In the genomic region with DNA sequence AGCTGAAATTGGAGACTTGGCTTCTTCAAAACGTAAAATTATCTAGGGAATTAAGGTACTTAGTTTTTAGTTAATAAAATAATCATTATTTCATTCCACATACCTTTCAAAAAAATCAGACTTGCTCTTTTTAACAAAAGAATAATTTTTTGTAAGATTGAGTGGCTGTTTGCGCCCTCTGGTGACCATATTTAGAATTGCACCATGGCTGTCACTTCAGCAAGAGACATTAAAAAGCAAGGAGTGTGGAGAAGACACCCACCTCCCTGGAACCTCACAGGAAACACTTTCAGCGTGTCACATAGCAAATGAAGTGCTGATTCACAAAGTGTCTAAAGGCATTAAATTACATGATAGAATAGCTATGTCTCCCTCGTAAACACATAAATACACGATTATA, we compare ENCODE assay signal across 10 mouse cellular contexts. TPM values are rescaled to one million over a fixed set of nuclear protein-coding genes. Genes with fewer than 3 reads are reported as not detected.
A peak's percentile ranks its signal among the peaks of the same experiment; 100 is the strongest.
DNase-seq lines count a peak whose midpoint lies in the region; ATAC-seq and TF ChIP-seq lines count a peak whose summit lies in the region.
"Had no signal": no experiment of that assay in that cellular context is flagged by ENCODE, and none has a peak within 500 bp of the region (broad histone marks: within the 10 kb centered on the region; RNA-seq: fewer than 3 reads in every experiment).

No protein-coding gene starts in this region.

- no peak overlapping the region for H3K4me3 ChIP-seq in hindbrain, embryonic 11.5 days (ENCODE audit: low read depth, low read length)
- no peak overlapping the region for H3K4me3 ChIP-seq in hindbrain, embryonic 16.5 days (ENCODE audit: low read length)
- no peak overlapping the region for H3K4me3 ChIP-seq in MEL (ENCODE audit: control insufficient read depth in 1 of 2, insufficient read depth in 1 of 2, low read depth in 2 of 2, low read length in 2 of 2)
- H3K4me3 ChIP-seq in neural tube, embryonic 11.5 days (ENCODE audit: low read depth, low read length): no peak overlapping the region
- H3K4me3 ChIP-seq: embryonic facial prominence, embryonic 12.5 days had no signal

- H3K4me1 ChIP-seq in hindbrain, embryonic 11.5 days (replicated peaks; ENCODE audit: control insufficient read depth, insufficient read depth, low read length): no peaks in the 10 kb centered on the region
- H3K4me1 ChIP-seq in hindbrain, embryonic 16.5 days (ENCODE audit: control insufficient read depth, insufficient read depth, low read depth, low read length): no peaks in the 10 kb centered on the region
- H3K4me1 ChIP-seq in MEL (ENCODE audit: control insufficient read depth in 1 of 2, insufficient read depth in 2 of 2, low read length in 2 of 2): peaks cover 0 to 2% of the 10 kb centered on the region in 2 experiments; a peak in 1 of 4 replicates
- H3K4me1 ChIP-seq in neural tube, embryonic 11.5 days (ENCODE audit: control insufficient read depth, insufficient read depth, low read length): no peaks in the 10 kb centered on the region
- H3K4me1 ChIP-seq: embryonic facial prominence, embryonic 12.5 days had no signal

- peak; percentile 86 for TF ChIP-seq RAD21 in MEL (IDR thresholded peaks at IDR 0.05; ENCODE audit: low read depth, low read length)

- TF ChIP-seq CTCF in MEL (IDR thresholded peaks at IDR 0.05 in 2 of 3, conservative IDR thresholded peaks at IDR 0.05 in 1 of 3; ENCODE audit: control insufficient read depth in 1 of 3, insufficient read depth in 1 of 3, low read depth in 2 of 3, low read length in 3 of 3, poor library complexity in 1 of 3, severe bottlenecking in 1 of 3): peak; percentile 63 to 95 (median 91)

- no peak overlapping the region for H3K27ac ChIP-seq in hindbrain, embryonic 11.5 days (ENCODE audit: low read depth, low read length)
- H3K27ac ChIP-seq in hindbrain, embryonic 16.5 days (ENCODE audit: low read depth, low read length): no peak overlapping the region
- H3K27ac ChIP-seq in MEL (ENCODE audit: control insufficient read depth, low read depth, low read length): no peak overlapping the region
- H3K27ac ChIP-seq in neural tube, embryonic 11.5 days (ENCODE audit: low read depth, low read length): no peak overlapping the region
- H3K27ac ChIP-seq: embryonic facial prominence, embryonic 12.5 days had no signal

- DNase-seq in hindbrain, embryonic 11.5 days (ENCODE audit: low spot score): peak; percentile 52
- DNase-seq in B cell, adult 2 months: peak; percentile 61 to 64
- DNase-seq in MEL (ENCODE audit: low read depth, low spot score): peak; percentile 76
- DNase-seq in cerebellum, postnatal 36 days: peak; percentile 33 to 46
- DNase-seq in layer of hippocampus, postnatal 10 days (ENCODE audit: low spot score in 2 of 2): peak; percentile 45 to 60
- DNase-seq in neural tube, embryonic 11.5 days (ENCODE audit: low spot score): peak; percentile 39
- DNase-seq in yolk sac, embryonic 10.5 days (ENCODE audit: low spot score): no peak

- no peak for ATAC-seq in hindbrain, embryonic 11.5 days (ENCODE audit: low FRiP score)
- ATAC-seq in hindbrain, embryonic 16.5 days: no peak
- no peak for ATAC-seq in neural tube, embryonic 11.5 days (ENCODE audit: insufficient read depth, low FRiP score, low TSS enrichment)

- no peak for TF ChIP-seq EP300 in MEL (IDR thresholded peaks at IDR 0.05; ENCODE audit: low read depth in 1 of 2, low read length in 2 of 2)

- TF ChIP-seq POLR2A in MEL (IDR thresholded peaks at IDR 0.05; ENCODE audit: control insufficient read depth in 1 of 2, insufficient read depth in 1 of 2, low read depth in 1 of 2, low read length in 2 of 2, poor library complexity in 1 of 2): no peak

- no peaks in the 10 kb centered on the region for H3K9me3 ChIP-seq in hindbrain, embryonic 11.5 days (ENCODE audit: control insufficient read depth, low read length)
- no peaks in the 10 kb centered on the region for H3K9me3 ChIP-seq in hindbrain, embryonic 16.5 days (ENCODE audit: control insufficient read depth, low read length)
- H3K9me3 ChIP-seq in MEL (replicated peaks; ENCODE audit: insufficient read depth, low read length): no peaks in the 10 kb centered on the region
- H3K9me3 ChIP-seq in neural tube, embryonic 11.5 days (ENCODE audit: control insufficient read depth, low read length): no peaks in the 10 kb centered on the region
- H3K9me3 ChIP-seq: embryonic facial prominence, embryonic 12.5 days had no signal

- H3K4me2 ChIP-seq in hindbrain, embryonic 11.5 days (replicated peaks; ENCODE audit: low read depth, low read length): no peak overlapping the region
- H3K4me2 ChIP-seq in hindbrain, embryonic 16.5 days (ENCODE audit: low read length): no peak overlapping the region
- H3K4me2 ChIP-seq in neural tube, embryonic 11.5 days (ENCODE audit: low read depth): no peak overlapping the region
- H3K4me2 ChIP-seq: embryonic facial prominence, embryonic 12.5 days had no signal

- no peaks in the 10 kb centered on the region for H3K79me2 ChIP-seq in MEL (ENCODE audit: control insufficient read depth, insufficient read depth, low read length, poor library complexity)

- no peak overlapping the region for H3K9ac ChIP-seq in hindbrain, embryonic 11.5 days (ENCODE audit: low read depth, low read length)
- no peak overlapping the region for H3K9ac ChIP-seq in hindbrain, embryonic 16.5 days (ENCODE audit: low read depth, low read length)
- H3K9ac ChIP-seq in MEL (ENCODE audit: control insufficient read depth, low read depth, low read length, poor library complexity, severe bottlenecking): no peak overlapping the region
- no peak overlapping the region for H3K9ac ChIP-seq in neural tube, embryonic 11.5 days (ENCODE audit: low read length)
- H3K9ac ChIP-seq: embryonic facial prominence, embryonic 12.5 days had no signal

- H3K27me3 ChIP-seq in hindbrain, embryonic 11.5 days (ENCODE audit: control insufficient read depth, insufficient read depth, low read length): no peaks in the 10 kb centered on the region
- H3K27me3 ChIP-seq in hindbrain, embryonic 16.5 days (replicated peaks; ENCODE audit: control insufficient read depth, insufficient read depth, low read length): no peaks in the 10 kb centered on the region
- peaks cover 8 to 13% of the 10 kb centered on the region in 2 experiments for H3K27me3 ChIP-seq in MEL (ENCODE audit: control insufficient read depth in 1 of 2, insufficient read depth in 2 of 2, low read length in 2 of 2)
- no peaks in the 10 kb centered on the region for H3K27me3 ChIP-seq in neural tube, embryonic 11.5 days (ENCODE audit: control insufficient read depth, insufficient read depth, low read length)
- H3K27me3 ChIP-seq: embryonic facial prominence, embryonic 12.5 days had no signal

- 32% methylated on average over 5 of the region's 5 CpGs for WGBS in hindbrain, embryonic 11.5 days
- 41% methylated on average over 5 of the region's 5 CpGs for WGBS in hindbrain, embryonic 16.5 days
- 37% methylated on average over 5 of the region's 5 CpGs for WGBS in neural tube, embryonic 11.5 days

- H3K36me3 ChIP-seq in hindbrain, embryonic 11.5 days (ENCODE audit: control insufficient read depth, insufficient read depth, low read length): no peaks in the 10 kb centered on the region
- no peaks in the 10 kb centered on the region for H3K36me3 ChIP-seq in hindbrain, embryonic 16.5 days (ENCODE audit: control insufficient read depth, insufficient read depth, low read length)
- H3K36me3 ChIP-seq in MEL (ENCODE audit: control insufficient read depth in 1 of 2, insufficient read depth in 2 of 2, low read length in 2 of 2): peaks cover 0 to 2% of the 10 kb centered on the region in 2 experiments; a peak in 1 of 4 replicates
- no peaks in the 10 kb centered on the region for H3K36me3 ChIP-seq in neural tube, embryonic 11.5 days (ENCODE audit: control insufficient read depth, insufficient read depth, low read length)
- H3K36me3 ChIP-seq: embryonic facial prominence, embryonic 12.5 days had no signal

TF ChIP-seq in MEL, 35 proteins besides CTCF, POLR2A, EP300 and RAD21:
- TF ChIP-seq ZC3H11A (IDR thresholded peaks at IDR 0.05; ENCODE audit: low read depth, low read length): peak; percentile 77
- TF ChIP-seq ZNF384 (IDR thresholded peaks at IDR 0.05; ENCODE audit: low read depth, low read length): peak; percentile 67
- TF ChIP-seq UBTF (IDR thresholded peaks at IDR 0.05; ENCODE audit: borderline replicate concordance, insufficient read depth, low read depth, low read length): no peak
- TF ChIP-seq MAX (IDR thresholded peaks at IDR 0.05; ENCODE audit: low read length): no peak
- no peak for TF ChIP-seq MYC (IDR thresholded peaks at IDR 0.05; ENCODE audit: low read depth, low read length)
- no peak for TF ChIP-seq USF1 (IDR thresholded peaks at IDR 0.05; ENCODE audit: low read depth, low read length)
- no peak for TF ChIP-seq CHD2 (IDR thresholded peaks at IDR 0.05; ENCODE audit: low read length)
- TF ChIP-seq TBP (IDR thresholded peaks at IDR 0.05; ENCODE audit: low read depth, low read length): 0 out of 2 replicates have a peak, but pooled peaks have one; percentile 34
- TF ChIP-seq BHLHE40 (IDR thresholded peaks at IDR 0.05; ENCODE audit: borderline replicate concordance, low read depth, low read length): no peak
- peak; percentile 94 for TF ChIP-seq SMC3 (IDR thresholded peaks at IDR 0.05; ENCODE audit: low read depth, low read length)
- no peak for TF ChIP-seq ZMIZ1 (IDR thresholded peaks at IDR 0.05; ENCODE audit: low read depth, low read length)

RNA-seq across cellular contexts. Expression of gene Nxf2, which starts 34.2 kb away (rescaled TPM):
- polyA plus RNA-seq in hindbrain, embryonic 11.5 days (2014; fragmentation: Nextera tagmentation; extraction: Ambion mirVana): 0.43 and 0.74 TPM in 2 replicates
- 0.19 and 0.42 TPM in 2 replicates for polyA plus RNA-seq in hindbrain, embryonic 16.5 days (2015; fragmentation: Nextera tagmentation; extraction: Ambion mirVana)
- 0.16 and 0.19 TPM in 2 replicates for total RNA-seq in MEL (2012; rRNA removed)
- polyA plus RNA-seq in MEL (2012; ENCODE audit: insufficient read depth in 1 of 2, insufficient read length in 2 of 2, low read depth in 1 of 2, low replicate concordance in 2 of 2, missing spikeins in 1 of 2): under 1 TPM in 1 of 2 experiments, not detected in 1; 0.50 TPM
- not detected for total RNA-seq in layer of hippocampus, postnatal 10 days (2021)
- polyA plus RNA-seq in neural tube, embryonic 11.5 days (2014; fragmentation: Nextera tagmentation; extraction: Ambion mirVana): 0.19 and 0.35 TPM in 2 replicates
- total RNA-seq: left cerebral cortex, adult 8-10 months had no signal
